Mouse (Mus musculus): Measurements from ENCODE around the gene Pitpnm3. TPM values are rescaled to one million over a fixed set of nuclear protein-coding genes. Genes with fewer than 3 reads are reported as not detected.

Pitpnm3 gene
- polyA plus RNA-seq, 1 experiment = not detected

DNA sequence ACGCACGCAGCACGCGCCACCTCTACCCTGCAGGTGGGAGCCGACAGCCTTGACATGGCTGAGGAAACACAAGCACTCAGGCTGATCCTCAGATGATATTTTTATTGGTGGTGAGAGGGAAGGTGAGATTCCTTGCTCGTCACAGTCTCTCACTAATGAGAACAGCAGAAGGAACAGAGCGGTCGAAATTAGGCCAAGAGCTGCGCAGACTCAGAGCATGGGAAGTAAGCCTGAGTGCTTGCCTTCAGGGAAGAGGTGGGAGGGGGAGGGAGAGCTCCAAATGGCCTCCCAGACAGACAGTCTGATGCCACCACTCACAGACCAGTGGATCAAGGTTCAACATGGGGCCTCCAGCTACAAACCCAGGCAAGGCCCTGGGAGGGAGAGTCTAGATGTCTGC is 109.1 kb downstream of the Pitpnm3 start:
- no peak for TF ChIP-seq GATA1 (IDR thresholded peaks at IDR 0.05; ENCODE audit: low read length)

DNA sequence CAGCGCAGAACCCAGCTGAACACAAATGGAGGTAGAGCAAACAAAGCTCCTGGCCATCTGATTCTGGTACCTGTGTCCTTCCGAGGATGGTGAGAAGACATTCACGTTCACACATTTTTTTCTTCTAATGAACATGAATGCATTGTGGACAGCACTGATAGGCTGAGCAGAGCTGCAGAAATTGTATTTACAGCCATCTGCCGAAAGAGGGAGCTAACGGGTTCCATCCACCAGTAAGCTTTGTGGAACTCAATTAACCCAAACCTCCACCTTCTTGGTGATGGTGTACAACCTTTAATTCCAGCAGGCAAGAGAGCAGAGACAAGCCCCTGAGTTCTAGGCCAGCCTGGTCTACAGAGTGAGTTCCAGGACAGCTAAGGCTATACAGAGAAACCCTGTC is 109.7 kb downstream of the Pitpnm3 start:
- TF ChIP-seq GATA1 (IDR thresholded peaks at IDR 0.05; ENCODE audit: low read length) = no peak

GRCm38 (mm10) chr11:72024193-72024781 is 111.3 kb downstream of the Pitpnm3 start:
- no peak for TF ChIP-seq GATA1 (IDR thresholded peaks at IDR 0.05; ENCODE audit: low read length)

DNA sequence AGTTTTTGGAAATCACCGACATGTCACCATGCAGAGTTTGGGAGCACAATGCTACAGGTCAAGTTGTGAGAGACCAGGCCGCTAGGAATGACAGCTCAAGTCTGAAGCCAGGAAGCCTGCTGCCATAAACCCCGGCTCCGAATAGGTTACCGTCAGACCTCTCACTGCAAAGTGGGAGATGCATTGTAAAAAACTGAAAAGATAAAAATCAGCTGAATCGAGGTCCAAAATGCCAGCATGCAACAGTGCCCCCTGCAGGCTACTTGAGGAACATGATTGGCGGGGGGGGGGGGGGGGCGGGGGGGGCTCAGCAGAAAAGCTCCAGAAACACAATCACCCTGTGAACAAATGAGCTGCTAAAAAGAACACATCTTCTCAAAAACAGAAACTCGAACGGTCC is 112.0 kb downstream of the Pitpnm3 start:
- TF ChIP-seq GATA1 (IDR thresholded peaks at IDR 0.05; ENCODE audit: low read length) = no peak

DNA sequence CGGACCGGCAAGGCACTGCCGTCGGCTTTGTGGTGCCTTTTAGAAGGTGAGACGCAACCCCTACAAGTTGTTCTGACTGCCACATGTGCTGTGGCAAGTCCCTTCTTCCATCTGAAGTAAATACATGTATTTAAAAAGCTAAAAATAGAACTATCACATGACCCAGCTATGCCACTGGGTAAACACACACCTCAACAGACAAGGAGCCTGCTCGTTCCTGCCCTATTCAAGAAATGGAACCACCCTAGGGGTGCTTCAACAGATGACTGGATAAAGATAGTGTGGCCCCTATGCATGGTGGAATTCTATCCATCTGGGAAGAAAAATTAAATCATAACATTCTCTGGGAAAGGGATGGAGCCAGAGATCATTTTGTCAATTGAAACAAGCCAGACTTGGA is 112.8 kb downstream of the Pitpnm3 start:
- no peak for TF ChIP-seq GATA1 (IDR thresholded peaks at IDR 0.05; ENCODE audit: low read length)

GRCm38 (mm10) chr11:72021015-72021414 is 114.6 kb downstream of the Pitpnm3 start:
- no peak for TF ChIP-seq GATA1 (IDR thresholded peaks at IDR 0.05; ENCODE audit: low read length)

DNA sequence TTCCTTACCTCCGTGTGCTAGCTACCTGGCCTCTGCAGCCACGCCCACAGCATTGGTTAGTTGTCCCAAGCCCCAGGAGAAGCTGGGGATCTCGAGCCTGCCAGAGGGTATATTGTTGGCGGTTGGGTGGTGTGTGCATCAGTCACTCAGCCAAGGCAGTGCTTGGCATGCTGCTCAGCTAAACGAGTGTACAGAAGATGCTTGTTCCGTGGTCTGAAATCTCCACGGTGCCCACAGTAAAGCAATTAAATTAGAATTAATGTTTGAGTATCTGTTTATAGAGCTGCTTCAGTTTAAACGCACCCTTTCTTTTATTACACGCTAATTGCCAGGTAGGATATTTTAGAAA is 118.4 kb downstream of the Pitpnm3 start:
- no peak for TF ChIP-seq GATA1 (IDR thresholded peaks at IDR 0.05; ENCODE audit: low read length)

- no peak for TF ChIP-seq GATA1 (IDR thresholded peaks at IDR 0.05; ENCODE audit: low read length)
Measured at GRCm38 (mm10) chr11:72016518-72017252, 118.9 kb downstream of the Pitpnm3 start.

DNA sequence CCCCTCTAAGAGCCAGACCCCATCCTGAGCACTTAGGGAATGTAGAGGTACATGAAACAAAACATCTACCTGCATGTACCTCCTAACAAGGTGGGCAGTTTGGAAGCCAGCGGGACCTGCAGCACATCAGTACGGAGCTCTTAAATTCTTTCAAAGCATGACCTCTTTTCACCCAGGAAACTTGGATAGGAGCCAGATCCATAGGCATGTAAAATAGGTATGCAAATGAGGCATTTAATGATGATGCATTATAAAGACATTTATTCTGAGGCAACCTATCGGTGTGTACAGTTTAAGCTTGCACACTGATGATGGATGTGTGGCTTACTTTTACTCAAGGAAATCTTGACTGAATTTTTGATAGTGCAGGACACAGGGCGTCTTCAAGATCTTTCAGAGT is 120.9 kb downstream of the Pitpnm3 start:
- TF ChIP-seq GATA1 (IDR thresholded peaks at IDR 0.05; ENCODE audit: low read length) = no peak

DNA sequence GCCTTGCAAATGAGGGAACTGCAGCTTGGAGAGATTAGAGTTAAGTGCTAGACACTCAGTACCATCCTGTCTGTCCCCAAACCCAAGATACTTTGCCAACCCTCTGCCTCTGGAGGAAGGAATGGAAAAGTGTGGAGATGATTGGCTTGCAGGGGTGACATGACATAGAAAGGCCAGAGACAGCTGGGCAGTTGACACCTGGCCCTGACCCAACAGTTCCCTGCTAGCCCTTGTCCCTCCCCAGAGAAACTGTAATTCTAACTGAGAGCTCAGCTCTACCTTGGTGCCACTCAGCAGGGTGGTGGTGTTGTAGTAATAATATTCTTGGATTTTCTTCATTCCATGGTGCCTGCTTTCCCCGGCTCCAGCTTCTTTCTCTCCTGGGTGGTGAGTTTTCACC is 123.6 kb downstream of the Pitpnm3 start:
- no peak for TF ChIP-seq GATA1 (IDR thresholded peaks at IDR 0.05; ENCODE audit: low read length)

- no peak for TF ChIP-seq GATA1 (IDR thresholded peaks at IDR 0.05; ENCODE audit: low read length)
Measured at GRCm38 (mm10) chr11:72010940-72011722, 124.4 kb downstream of the Pitpnm3 start.

- no peak for TF ChIP-seq GATA1 (IDR thresholded peaks at IDR 0.05; ENCODE audit: low read length)
Measured at GRCm38 (mm10) chr11:72010367-72010766, 125.2 kb downstream of the Pitpnm3 start.

DNA sequence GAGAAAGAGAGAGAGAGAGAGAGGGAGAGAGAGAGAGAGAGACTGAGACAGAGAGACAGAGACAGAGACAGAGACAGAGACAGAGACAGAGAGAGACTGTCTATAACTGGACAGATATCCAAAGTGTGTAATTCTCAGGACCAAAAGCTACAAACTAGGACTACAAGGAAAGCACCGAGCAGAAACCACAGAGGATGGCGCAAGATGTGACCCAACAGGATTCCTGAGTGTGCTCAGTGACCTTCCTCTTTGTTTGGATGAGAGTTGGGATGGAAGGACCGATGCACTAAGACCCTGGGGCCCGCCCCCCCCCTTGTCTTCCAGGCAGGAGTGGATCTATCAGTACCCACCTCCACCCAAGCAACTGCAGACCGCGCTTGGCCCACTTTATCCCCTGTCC is 130.0 kb downstream of the Pitpnm3 start:
- no peak for TF ChIP-seq GATA1 (IDR thresholded peaks at IDR 0.05; ENCODE audit: low read length)

- TF ChIP-seq GATA1 (IDR thresholded peaks at IDR 0.05; ENCODE audit: low read length) = no peak
Measured at GRCm38 (mm10) chr11:72003171-72003570, 132.4 kb downstream of the Pitpnm3 start.

DNA sequence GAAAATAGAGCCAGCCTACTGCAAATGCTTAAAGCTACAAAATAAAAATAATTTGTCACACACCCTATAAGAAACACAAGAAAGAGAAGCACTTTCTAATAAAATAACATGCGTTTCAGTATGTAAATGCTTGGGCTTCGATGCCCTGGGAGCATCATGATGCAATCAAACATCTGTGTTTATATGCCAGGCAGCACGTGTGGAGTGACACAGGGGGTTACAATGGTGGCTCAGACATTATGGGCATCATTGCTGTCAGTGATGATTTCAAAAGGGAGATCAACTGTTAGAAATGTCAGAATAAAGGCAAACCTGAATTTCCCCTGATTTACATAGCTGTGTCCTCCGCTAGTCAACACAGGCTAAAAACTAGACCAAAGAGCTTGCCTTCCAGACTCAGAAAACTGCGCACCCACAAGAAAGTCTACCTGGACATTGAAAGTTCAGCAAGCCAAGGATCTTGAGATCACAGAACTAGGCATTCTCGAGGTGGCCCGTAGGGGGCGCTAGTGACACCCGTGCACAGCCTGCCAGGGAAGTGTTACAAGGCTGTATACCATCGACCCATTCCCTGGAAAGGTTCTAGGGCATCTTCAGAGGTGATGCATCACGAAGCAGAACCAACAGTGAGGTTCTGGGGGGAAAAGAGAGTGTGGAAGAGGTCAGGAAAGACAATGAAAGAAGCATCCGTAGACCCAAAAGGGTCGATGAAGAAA is 133.3 kb downstream of the Pitpnm3 start:
- TF ChIP-seq GATA1 (IDR thresholded peaks at IDR 0.05; ENCODE audit: low read length) = no peak

- TF ChIP-seq GATA1 (IDR thresholded peaks at IDR 0.05; ENCODE audit: low read length) = no peak
Measured at GRCm38 (mm10) chr11:72000194-72000593, 135.4 kb downstream of the Pitpnm3 start.

Other genes starting within 250 kb of the Pitpnm3 start
- gene Aipl1, start 98.3 kb downstream of the Pitpnm3 start, polyA plus RNA-seq (2012) = not detected in 2 replicates
- gene Pimreg, start 93.7 kb downstream of the Pitpnm3 start, polyA plus RNA-seq (2012) = not detected in 2 replicates
- 0.29 and 0.30 TPM in 2 replicates for gene Gm43951, start 71.1 kb upstream of the Pitpnm3 start, polyA plus RNA-seq (2012)
- 2.4 TPM in 2 replicates for gene 4933427D14Rik, start 71.7 kb upstream of the Pitpnm3 start, polyA plus RNA-seq (2012)
- 25.6 and 28.7 TPM in 2 replicates for gene Txndc17, start 71.8 kb upstream of the Pitpnm3 start, polyA plus RNA-seq (2012)
- gene Med31, start 79.8 kb upstream of the Pitpnm3 start, polyA plus RNA-seq (2012) = 0.43 and 0.63 TPM in 2 replicates
- gene Slc13a5, start 131.4 kb upstream of the Pitpnm3 start, polyA plus RNA-seq (2012) = not detected in 2 replicates
- not detected in 2 replicates for gene Xaf1, start 165.9 kb upstream of the Pitpnm3 start, polyA plus RNA-seq (2012)
- gene Fbxo39, start 178.7 kb upstream of the Pitpnm3 start, polyA plus RNA-seq (2012) = not detected in 2 replicates
- gene Tekt1, start 226.7 kb upstream of the Pitpnm3 start, polyA plus RNA-seq (2012) = not detected in 2 replicates

Measured in G1E-ER4 (cell line).